Mouse (Mus musculus): ENCODE data around the gene Vwa7.

Vwa7 gene

GRCm38 (mm10) chr17:35068213-35068914, 52.0 kb downstream of the Vwa7 start:
- DNase-seq: no peak

- no peak for DNase-seq
Observed at GRCm38 (mm10) chr17:35070556-35071229, 54.3 kb downstream of the Vwa7 start.

- no peak for DNase-seq
Observed at GRCm38 (mm10) chr17:35071454-35071853, 55.1 kb downstream of the Vwa7 start.

DNA sequence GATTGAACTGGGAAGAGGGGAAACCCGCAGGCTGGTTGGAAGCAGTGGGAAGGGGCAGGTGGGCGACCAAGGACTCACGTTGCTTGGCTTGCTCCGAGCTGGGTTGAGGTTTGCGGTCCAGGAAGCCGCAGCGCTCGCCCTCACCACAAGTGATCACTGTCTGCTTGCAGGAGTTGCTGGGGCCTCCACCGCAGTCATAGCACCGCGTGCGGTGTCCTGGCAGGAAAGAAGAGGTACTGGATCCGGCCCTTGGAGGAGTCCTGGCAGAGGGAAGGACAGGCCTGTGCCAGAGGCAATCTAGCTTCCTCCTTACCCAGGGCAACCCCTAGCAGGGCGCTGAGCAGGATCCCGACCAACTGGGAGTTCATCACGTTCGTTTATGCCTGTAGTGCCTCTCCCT, 57.7 kb downstream of the Vwa7 start:
- DNase-seq: no peak
